Mouse (Mus musculus) thymus, adult 2 months (tissue): Measurements from ENCODE around the gene Lrrc39.

Experiments
- CTCF ChIP-seq: fragments of 200-500 bp; IDR thresholded peaks from 2 replicates; pipeline ENCODE4 v1.5.1; 2012; ENCODE audit warnings: mild to moderate bottlenecking, control low read depth, low read length, moderate library complexity, borderline replicate concordance; ENCODE audit not compliant: control insufficient read depth, poor library complexity, insufficient read depth; ENCODE audit errors: extremely low read depth
- POLR2A ChIP-seq: fragments of 200-500 bp; IDR thresholded peaks from 2 replicates; pipeline ENCODE4 v1.6.1; 2012; ENCODE audit warnings: mild to moderate bottlenecking, low read length, control low read depth, moderate library complexity; ENCODE audit not compliant: control insufficient read depth, poor library complexity, insufficient read depth; ENCODE audit errors: extremely low read depth

DNA sequence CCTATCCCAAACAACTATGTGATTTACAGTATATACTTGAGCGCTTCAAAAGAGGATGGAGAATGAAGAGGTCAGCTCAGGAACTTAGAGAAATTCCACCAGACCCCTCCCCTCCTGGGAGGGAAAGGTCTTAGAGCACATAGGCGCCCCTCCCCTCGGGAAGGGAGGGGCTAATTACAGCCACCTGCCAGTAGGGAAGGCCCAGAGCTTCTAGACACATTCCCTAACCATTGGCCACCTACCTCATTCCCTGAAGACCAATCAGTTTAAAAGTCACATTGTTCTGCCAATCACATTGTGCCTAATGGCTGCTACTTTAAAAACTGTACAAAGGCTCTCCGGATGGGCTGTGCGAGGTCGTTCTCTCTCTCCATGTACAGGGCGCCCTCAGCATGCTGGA is 59.9 kb downstream of the Lrrc39 start:
- TF ChIP-seq POLR2A (no peak), CTCF (no peak)
